Mouse (Mus musculus) E14TG2a.4 (cell line): Measurements from ENCODE around the gene Hist1h3b.
"Not testable (repeated sequence)": the region's sequence is repeated elsewhere in the genome, so short reads cannot be mapped to it uniquely, and the experiment has no call there.

Experiments used
- CTCF ChIP-seq: conservative IDR thresholded peaks from 2 replicates; pipeline ENCODE4 v1.5.1; 2014; ENCODE audit warnings: low read length
- POU5F1 ChIP-seq: IDR thresholded peaks from 2 replicates; pipeline ENCODE4 v1.6.1; 2014; ENCODE audit warnings: low read length, borderline replicate concordance

DNA sequence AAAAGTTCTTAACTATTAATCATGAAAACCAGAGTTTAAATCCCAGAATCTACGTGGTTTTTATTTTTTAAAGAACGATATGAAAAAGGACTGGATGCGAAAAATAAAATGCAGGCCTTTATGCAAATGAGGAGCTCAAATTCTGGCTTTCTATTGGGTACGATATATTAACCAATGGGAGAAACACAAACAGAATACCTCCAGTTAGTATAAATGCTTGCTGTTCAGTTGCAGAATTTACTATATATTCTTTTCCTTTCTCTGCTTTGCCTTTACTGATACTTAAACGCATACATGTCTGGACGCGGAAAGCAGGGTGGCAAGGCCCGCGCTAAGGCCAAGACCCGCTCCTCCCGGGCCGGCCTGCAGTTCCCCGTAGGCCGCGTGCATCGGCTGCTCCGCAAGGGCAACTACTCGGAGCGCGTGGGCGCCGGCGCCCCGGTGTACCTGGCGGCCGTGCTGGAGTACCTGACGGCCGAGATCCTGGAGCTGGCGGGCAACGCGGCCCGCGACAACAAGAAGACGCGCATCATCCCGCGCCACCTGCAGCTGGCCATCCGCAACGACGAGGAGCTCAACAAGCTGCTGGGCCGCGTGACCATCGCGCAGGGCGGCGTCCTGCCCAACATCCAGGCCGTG lies 1.1 kb upstream of the Hist1h3b start, which contains the start of gene Hist1h2ab:
- not testable (repeated sequence) for TF ChIP-seq CTCF, POU5F1
